Comparison of ENCODE assay signal across 13 mouse cellular contexts in the genomic region with DNA sequence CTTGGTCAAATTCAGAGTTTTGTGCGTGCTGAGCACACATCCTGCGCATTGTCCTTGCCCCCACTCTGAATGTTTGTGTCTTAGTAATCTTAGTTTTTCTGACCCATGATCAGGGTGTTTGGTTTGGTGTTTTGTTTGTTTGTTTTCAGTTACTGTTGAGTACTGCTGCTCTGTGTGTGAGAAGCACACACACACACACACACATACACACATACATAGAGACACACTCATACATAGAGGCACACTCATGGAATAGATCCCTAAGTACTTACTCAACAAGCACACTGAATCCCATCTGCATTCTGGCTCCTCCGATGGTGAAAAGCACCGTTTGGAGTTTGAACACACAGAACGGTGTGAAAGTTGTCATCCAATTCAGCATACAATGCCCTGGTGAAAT.
"Had no signal": no experiment of that assay in that cellular context is flagged by ENCODE, and none has a peak within 500 bp of the region (broad histone marks: within the 10 kb centered on the region; RNA-seq: fewer than 3 reads in every experiment).

No protein-coding gene starts in this region.

- H3K9ac ChIP-seq: neural tube, embryonic 15.5 days; stomach, embryonic 15.5 days had no signal

- H3K27me3 ChIP-seq: neural tube, embryonic 15.5 days; stomach, embryonic 15.5 days had no signal

- DNase-seq: right cerebral cortex, postnatal 14 days; right cerebral cortex, postnatal 25 days; right cerebral cortex, postnatal 4 days; spleen, adult 18-20 months; thymus, adult 18-20 months; thymus, adult 2 months; thymus, postnatal 14 days; thymus, postnatal 25 days; thymus, postnatal 36 days; thymus, postnatal 4 days had no signal

- H3K27ac ChIP-seq: neural tube, embryonic 15.5 days; stomach, embryonic 15.5 days; stomach, postnatal 0 days had no signal

- H3K4me3 ChIP-seq: neural tube, embryonic 15.5 days; stomach, embryonic 15.5 days had no signal

- H3K9me3 ChIP-seq: neural tube, embryonic 15.5 days; stomach, embryonic 15.5 days had no signal

- H3K4me2 ChIP-seq: neural tube, embryonic 15.5 days; stomach, embryonic 15.5 days had no signal

- H3K4me1 ChIP-seq: neural tube, embryonic 15.5 days; stomach, embryonic 15.5 days had no signal
